In the genomic region with DNA sequence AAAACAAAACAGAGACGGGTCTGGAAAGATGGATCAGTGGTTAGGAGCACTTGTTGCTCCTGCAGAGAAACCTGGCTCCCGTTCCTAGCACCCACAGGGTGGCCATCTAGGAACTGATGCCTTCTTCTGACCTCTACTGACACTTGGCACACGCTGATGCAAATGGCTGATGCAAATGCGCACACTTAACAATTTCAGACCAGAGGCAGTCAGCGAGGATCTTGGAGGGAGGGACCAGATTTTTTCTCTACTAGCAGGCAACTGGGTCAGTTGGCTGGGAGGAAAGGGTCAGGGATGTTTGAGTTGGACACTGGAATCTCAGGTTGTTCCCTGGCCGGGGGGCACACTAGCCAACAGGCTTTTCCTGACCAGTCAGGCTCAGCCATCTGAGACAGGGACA, we compare ENCODE assay signal across 8 mouse cellular contexts. TPM values are rescaled to one million over a fixed set of nuclear protein-coding genes. Genes with fewer than 3 reads are reported as not detected.
DNase-seq lines count a peak whose midpoint lies in the region; ATAC-seq and TF ChIP-seq lines count a peak whose summit lies in the region.

A gene (plus strand): TSS at position 240 of the 400 bp plus-strand sequence.

- TF ChIP-seq EP300 in lung, postnatal 0 days (IDR thresholded peaks at IDR 0.05): no peak

- peaks cover 12% of the 10 kb centered on the region; the same call in 1 of the 2 replicates for H3K4me1 ChIP-seq in lung, postnatal 0 days (ENCODE audit: insufficient read depth, low read depth, low read length)
- peaks cover 4% of the 10 kb centered on the region for H3K4me1 ChIP-seq in cortical plate, adult 2 months (ENCODE audit: control insufficient read depth, insufficient read depth, low read length)

- no peak for TF ChIP-seq POLR2A in cortical plate, adult 2 months (IDR thresholded peaks at IDR 0.05; ENCODE audit: extremely low read depth, insufficient read depth, low read length)
- TF ChIP-seq POLR2A in myocyte (IDR thresholded peaks at IDR 0.05; ENCODE audit: insufficient read length, low read depth): no peak

- H3K27me3 ChIP-seq in lung, postnatal 0 days (replicated peaks; ENCODE audit: insufficient read depth, low read length): 0 out of 2 replicates have a peak, but pooled peaks cover 5% of the 10 kb centered on the region
- H3K27me3 ChIP-seq in myocyte (ENCODE audit: control insufficient read depth, insufficient read depth, insufficient read length): no peaks in the 10 kb centered on the region

- no peaks in the 10 kb centered on the region for H3K9me3 ChIP-seq in lung, postnatal 0 days (ENCODE audit: low read length)

- peak within 1 kb of the TSS; percentile 75 for H3K27ac ChIP-seq in lung, postnatal 0 days (ENCODE audit: low read length)
- no peak within 1 kb of the TSS for H3K27ac ChIP-seq in cortical plate, adult 2 months (ENCODE audit: insufficient read depth, low read length)

- no peak for ATAC-seq in lung, postnatal 0 days
- ATAC-seq in cerebellum, adult (ENCODE audit: insufficient number of reproducible peaks, low FRiP score, low TSS enrichment): no peak

- WGBS in lung, postnatal 0 days: 40% methylated on average over 6 of the region's 6 CpGs

- H3K9ac ChIP-seq in lung, postnatal 0 days (replicated peaks; ENCODE audit: low read depth): peak within 1 kb of the TSS; percentile 52

- no peak for DNase-seq in lung, postnatal 0 days (ENCODE audit: low spot score)
- no peak for DNase-seq in lung, postnatal 14 days
- no peak for DNase-seq in heart, adult 8-10 months (ENCODE audit: low spot score)
- DNase-seq in layer of hippocampus, postnatal 25 days (ENCODE audit: extremely low spot score in 1 of 2, low spot score in 1 of 2): no peak
- DNase-seq in embryo, embryonic 11 days: no peak

- H3K4me2 ChIP-seq in lung, postnatal 0 days (replicated peaks; ENCODE audit: low read depth, low read length): peak within 1 kb of the TSS; percentile 94
- peak within 1 kb of the TSS; percentile 97 for H3K4me2 ChIP-seq in myocyte (ENCODE audit: low read depth)

- H3ac ChIP-seq in myocyte (ENCODE audit: control insufficient read depth, insufficient read length): peak within 1 kb of the TSS; percentile 73

- peaks cover 34% of the 10 kb centered on the region for H3K79me2 ChIP-seq in myocyte (ENCODE audit: control insufficient read depth, insufficient read depth)

- peak within 1 kb of the TSS; percentile 50 for H3K4me3 ChIP-seq in lung, postnatal 0 days (ENCODE audit: low read depth, low read length)
- peak within 1 kb of the TSS; percentile 27 for H3K4me3 ChIP-seq in cortical plate, adult 2 months (ENCODE audit: insufficient read depth, low read length)
- H3K4me3 ChIP-seq in myocyte: peak within 1 kb of the TSS; percentile 74

- H3K36me3 ChIP-seq in lung, postnatal 0 days (ENCODE audit: insufficient read depth, low read length): no peaks in the 10 kb centered on the region
- peaks cover under 1% of the 10 kb centered on the region for H3K36me3 ChIP-seq in myocyte (ENCODE audit: control insufficient read depth, insufficient read depth)

- TF ChIP-seq CTCF in lung, postnatal 0 days (IDR thresholded peaks at IDR 0.05): no peak
- no peak for TF ChIP-seq CTCF in cortical plate, adult 2 months (IDR thresholded peaks at IDR 0.05; ENCODE audit: extremely low read depth, insufficient read depth, low read length)

TF ChIP-seq in myocyte, 11 proteins besides CTCF, POLR2A, EP300 and RAD21:
- TF ChIP-seq TCF3 (IDR thresholded peaks at IDR 0.05; ENCODE audit: insufficient read length, low read depth): no peak
- TF ChIP-seq CEBPB (IDR thresholded peaks at IDR 0.05; ENCODE audit: insufficient read depth, poor library complexity, severe bottlenecking): no peak
- TF ChIP-seq MYOD1 (IDR thresholded peaks at IDR 0.05; ENCODE audit: control insufficient read depth in 1 of 3, insufficient read length in 2 of 3, low read depth in 2 of 3): no peak
- TF ChIP-seq REST (IDR thresholded peaks at IDR 0.05; ENCODE audit: insufficient read depth, insufficient read length): no peak
- no peak for TF ChIP-seq TCF12 (IDR thresholded peaks at IDR 0.05; ENCODE audit: insufficient read depth, poor library complexity, severe bottlenecking)
- TF ChIP-seq SRF (IDR thresholded peaks at IDR 0.05; ENCODE audit: control insufficient read depth, insufficient read length, low read depth): no peak
- no peak for TF ChIP-seq MYOG (IDR thresholded peaks at IDR 0.05; ENCODE audit: control insufficient read depth in 1 of 3, insufficient read depth in 1 of 3, insufficient read length in 2 of 3, low read depth in 2 of 3)
- no peak for TF ChIP-seq MAX (IDR thresholded peaks at IDR 0.05; ENCODE audit: low read depth)
- TF ChIP-seq POLR2AphosphoS2 (IDR thresholded peaks at IDR 0.05; ENCODE audit: insufficient read length, low read depth): no peak
- TF ChIP-seq USF1 (IDR thresholded peaks at IDR 0.05; ENCODE audit: low read depth): no peak
- no peak for TF ChIP-seq E2F4 (IDR thresholded peaks at IDR 0.05; ENCODE audit: insufficient read depth)

RNA-seq across cellular contexts. Expression of the gene that starts here (rescaled TPM):
- polyA plus RNA-seq in lung, postnatal 0 days (2015; fragmentation: Nextera tagmentation; extraction: Ambion mirVana): 299 and 347 TPM in 2 replicates
- polyA plus RNA-seq in cortical plate, adult 2 months (2012; rRNA removed): 502 and 507 TPM in 2 replicates
- total RNA-seq in heart, adult 8-10 months (2022): 1,000 to 10,000 TPM; 1,724 to 2,176 (median 1,900) TPM
- 100 to 1,000 TPM; 323 to 356 TPM for total RNA-seq in layer of hippocampus, postnatal 25 days (2021)
- 441 TPM for polyA plus RNA-seq in myocyte (2012; fragmentation: generic; extraction: Trizol)

Comparison
In these comparisons a context has a peak if more than half of its experiments do, and no peak if none do; other contexts are left out.
1. RNA of the gene that starts here (total RNA-seq): 1,724 to 2,176 TPM in heart, adult 8-10 months; 323 to 356 TPM in layer of hippocampus, postnatal 25 days; every median in the first group is over 4 times any median in the second.
2. Peak in every context shown above with its lines, with median percentiles within 50 percentile points of each other: H3K4me3 ChIP-seq.